Mouse (Mus musculus): ENCODE data around the gene Polr1d.

Polr1d gene

DNA sequence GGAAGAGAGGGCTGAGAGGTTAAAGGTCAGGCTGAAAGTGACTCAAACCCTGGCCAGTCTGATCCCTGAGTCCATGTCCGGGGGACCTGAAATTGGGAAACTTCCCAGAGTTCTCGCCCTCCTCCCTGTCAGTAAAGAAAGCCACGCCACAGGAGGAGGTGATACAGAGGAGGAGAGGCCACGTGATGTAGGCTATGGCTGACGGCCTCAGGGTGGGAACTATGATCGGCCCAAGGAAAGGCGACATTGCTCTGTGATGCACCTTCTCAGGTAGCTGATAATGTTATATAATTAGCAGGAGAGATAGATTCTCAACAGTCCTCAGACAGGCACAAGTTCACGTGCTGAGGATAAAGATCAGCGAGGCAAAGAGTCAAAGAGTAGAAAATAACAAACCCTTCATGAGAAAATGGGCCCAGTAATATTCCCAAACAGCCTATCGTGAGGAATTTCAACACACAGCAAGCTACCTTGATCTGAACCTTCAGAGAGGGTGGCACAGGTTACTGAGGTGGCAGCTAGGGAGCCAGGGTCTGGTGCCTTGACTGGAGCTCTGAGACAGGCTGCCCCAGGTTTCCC lies 20.0 kb upstream of the Polr1d start:
- DNase-seq, result no peak

DNA sequence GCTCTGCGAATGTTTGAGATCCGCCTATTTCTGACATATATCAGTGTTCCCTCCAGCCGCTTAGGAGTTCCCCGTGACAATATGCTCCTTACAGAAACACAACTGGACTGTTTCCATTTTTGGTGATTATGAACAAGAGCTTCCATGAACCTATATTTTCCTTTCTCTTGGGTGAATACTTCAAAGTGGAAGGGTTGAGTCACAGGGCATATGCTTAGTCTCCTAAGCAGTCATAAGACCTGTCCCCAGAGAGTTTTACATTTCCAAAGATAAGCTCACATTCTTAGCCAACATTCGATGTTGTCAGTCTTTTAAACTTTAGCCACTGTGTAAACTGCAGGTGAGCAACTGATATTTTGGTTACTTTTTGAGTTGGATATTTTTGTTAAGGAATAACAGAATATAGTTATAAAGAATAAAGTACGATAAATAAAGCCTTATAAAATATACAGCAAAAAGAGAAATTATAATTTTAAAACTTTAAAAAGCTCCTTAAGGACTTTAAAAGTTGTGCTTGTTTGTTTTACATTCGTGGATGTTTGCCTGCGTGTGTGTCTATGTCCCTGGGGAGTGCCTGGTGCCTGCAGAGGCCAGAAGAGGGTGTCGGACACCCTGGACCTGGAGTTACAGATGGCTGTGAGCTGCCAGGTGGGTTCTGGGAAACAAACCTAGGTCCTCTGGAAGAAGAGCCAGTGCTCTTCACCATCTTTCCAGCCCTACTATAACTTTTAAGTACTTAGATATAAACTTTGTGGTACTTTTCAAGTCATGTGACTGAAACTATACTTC lies 19.0 kb upstream of the Polr1d start:
- DNase-seq, result no peak

DNA sequence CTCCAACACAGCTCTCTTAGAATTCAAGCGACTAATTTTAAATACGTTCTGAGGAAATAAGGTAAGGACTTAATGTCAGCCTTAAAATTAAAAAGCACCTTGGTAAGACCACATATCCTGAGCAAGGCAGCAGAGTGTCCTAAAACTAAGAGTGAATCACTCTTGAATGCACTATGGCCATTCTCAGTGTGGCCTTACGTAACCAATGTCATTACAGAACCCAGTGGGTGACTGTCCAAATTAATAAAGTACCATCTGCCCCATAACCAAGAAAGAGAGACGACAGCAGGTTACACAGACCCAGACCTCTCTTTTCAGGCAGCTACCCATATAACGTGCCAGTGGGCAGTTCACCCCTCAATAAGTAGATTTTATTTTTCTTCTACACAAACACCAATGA lies 18.2 kb upstream of the Polr1d start:
- no peak for DNase-seq

DNA sequence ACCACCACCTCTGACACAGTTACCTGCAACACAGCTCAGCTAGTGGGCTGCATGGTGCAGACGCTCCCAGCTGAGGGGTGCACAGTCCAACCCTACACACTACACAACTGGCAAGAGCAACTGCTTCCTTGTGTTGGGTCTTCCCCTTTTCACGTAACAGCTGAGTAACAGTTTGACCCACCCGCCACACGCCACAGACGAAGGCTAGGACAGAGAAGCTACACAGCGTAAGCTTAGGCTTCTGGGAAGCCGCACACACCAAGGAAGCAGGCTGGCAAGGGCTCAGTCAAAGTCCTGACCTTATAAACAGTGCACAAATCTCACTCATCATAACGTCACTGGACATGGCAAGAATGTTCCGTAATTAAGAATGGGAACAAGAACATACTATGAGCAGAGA lies 17.5 kb upstream of the Polr1d start:
- DNase-seq, result no peak

DNA sequence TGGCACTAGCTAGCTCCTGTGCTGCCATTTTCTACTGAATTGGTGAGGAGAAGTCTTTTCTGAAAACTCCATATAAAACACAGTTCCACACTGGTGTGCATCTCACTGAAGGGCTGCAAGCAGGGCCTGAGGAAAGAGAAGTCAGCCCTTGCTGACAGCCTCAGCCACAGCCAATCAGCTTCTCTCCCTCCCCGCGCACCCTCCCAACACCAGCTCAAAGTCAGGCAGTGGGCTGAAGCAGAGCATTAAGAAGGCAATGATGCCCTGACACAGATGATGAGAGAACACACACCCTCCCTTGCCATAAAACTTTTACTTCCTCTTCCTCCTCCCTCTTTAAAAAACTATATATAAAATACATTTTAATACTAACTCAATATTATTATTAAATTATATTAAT lies 16.8 kb upstream of the Polr1d start:
- peak; percentile 23 to 29 for DNase-seq

DNA sequence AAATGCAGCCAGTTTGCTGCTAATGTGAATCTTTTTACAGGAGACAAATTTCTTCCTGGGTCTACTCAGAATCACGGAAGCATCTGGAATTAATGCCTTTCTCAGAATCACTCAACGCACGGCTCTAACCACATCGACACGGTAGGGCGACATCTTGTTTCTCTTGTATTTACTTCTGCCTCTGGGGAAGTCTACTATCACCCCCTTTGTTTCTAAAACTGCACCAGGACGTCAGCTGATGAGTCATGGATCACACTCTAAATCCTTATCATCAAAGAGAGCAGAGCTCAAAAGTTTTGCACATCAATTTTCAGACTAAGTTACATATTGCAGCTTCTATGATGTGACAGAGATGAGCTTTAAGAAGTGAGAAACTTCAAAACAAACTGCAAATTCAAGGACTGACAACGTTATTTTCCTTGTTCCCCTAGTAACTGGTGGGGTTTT lies 13.6 kb upstream of the Polr1d start:
- DNase-seq, result no peak

DNA sequence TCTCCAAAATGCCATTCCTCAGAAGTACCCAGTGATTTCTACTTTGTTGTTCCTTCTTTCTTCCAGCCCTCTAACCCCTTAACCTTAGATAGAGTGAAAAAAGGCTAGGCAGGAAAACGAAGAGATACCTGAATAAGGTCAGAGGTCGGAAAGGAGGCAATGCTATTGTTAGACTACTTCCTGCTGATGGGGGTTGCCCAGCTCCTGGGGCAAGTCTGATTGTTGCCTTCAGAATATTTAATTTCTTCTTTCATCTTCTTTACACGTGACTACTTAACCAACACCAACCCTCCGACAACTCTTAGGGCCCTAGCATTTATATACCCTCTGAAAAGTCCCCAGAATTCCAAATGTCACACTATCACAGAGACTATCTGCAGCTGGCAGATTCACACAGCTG lies 10.7 kb upstream of the Polr1d start:
- no peak for DNase-seq

DNA sequence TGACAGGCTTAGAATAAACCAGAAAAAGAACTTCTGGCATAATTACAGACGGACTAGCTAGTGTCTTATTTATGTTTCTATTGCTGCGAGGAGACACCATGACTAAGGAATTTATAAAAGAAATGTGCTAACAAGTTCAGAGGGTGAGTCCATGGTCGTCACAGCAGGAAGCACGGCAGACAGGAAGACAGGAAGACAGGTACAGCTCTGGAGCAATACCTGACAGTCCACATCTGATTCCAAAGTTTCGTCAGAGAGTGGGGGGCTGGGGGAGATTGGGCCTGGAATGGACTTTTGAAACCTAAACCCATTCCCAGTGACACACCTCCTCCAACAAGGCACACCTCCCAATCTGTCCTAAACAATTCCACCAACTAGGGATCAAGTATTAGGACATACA lies 9.9 kb upstream of the Polr1d start:
- no peak for DNase-seq

DNA sequence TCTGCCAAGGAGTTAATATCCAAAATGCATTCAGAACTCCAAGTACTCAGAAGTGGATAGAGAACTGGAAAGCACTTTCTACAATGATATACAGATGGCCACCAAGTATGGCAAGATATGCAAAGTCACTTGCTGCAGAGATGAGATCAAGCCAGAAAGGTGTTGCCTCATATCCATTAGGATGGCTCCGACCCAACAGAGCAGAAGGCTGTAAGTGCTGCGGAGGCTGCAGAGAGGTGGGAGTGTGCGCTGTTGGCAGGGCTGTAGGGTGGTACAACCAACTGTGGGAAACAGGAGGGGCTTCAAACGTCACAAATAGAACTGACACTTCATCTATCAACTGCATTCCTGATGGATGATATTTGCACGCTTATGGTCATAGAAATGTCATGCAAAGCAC lies 8.0 kb upstream of the Polr1d start:
- DNase-seq, result no peak

DNA sequence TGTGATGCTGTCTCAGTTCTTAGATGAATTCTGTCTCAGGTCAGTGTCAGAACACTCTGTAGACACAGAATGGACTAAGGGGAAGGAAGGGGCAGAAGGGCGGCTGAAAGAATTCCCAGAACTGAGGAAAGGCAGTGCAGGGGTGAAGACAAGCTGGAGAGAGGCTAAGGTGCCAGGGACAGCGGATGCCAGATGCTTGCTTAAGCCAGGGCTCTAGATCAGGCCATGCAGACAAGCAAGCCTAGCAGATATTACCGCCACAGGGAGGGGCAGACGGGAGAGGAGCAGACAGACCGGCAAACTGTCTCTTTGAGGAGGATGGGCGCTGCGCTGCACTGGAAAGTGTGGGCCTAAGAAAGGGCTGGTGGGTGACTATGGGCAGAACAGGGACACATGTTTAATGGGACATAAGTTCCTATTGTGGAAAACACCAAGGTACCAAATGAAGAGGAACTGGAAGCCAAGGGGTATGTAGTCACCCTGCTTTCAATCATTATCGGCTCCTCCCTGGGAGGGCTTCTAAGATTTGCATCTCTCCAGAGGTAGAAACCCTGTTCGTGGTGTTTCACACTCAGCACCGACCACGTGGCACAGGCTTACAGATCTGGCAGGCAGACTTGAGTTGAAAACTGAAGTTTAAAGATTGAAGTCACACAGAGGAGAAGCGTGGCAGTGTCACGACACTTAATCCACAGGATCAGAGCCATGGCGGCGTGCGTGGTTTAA lies 5.9 kb upstream of the Polr1d start:
- DNase-seq, result no peak

DNA sequence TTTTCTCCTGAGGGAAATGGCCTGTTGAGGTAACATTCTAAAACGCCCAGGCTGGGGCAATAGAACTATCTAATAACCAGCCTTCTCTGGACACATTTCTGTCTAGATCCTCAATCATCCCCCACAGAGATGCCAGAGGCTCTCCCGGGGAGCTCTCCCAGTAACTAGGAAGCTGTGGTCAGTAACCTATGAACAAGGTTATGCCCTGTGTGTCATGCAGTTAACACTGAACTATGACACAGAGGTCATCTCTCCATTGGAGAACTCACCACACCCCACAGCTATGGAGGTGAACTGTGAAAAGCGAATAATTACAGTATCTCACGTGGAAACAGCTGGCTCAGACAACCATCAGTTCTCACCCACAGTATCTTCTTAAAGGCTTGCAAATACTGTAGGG lies 5.0 kb upstream of the Polr1d start:
- no peak for DNase-seq

DNA sequence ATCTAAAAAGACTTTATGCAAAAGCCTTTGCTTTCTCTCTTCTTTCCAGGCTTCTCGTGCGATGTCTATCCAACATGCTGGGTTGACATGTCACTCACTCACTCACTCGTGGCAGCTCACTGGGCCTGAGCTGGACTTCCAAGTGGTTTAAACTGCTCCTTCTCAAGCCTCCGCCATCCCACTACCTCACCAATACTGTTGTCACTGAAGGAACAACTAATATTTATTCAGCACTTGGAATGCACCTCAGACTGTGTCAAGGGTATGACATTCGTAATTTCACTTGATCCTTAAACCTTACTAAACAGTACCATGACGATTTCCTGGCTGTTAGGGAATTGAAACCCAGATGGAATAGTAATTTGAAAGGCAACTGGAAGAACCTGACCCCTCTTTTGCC lies 3.0 kb upstream of the Polr1d start:
- no peak for DNase-seq

DNA sequence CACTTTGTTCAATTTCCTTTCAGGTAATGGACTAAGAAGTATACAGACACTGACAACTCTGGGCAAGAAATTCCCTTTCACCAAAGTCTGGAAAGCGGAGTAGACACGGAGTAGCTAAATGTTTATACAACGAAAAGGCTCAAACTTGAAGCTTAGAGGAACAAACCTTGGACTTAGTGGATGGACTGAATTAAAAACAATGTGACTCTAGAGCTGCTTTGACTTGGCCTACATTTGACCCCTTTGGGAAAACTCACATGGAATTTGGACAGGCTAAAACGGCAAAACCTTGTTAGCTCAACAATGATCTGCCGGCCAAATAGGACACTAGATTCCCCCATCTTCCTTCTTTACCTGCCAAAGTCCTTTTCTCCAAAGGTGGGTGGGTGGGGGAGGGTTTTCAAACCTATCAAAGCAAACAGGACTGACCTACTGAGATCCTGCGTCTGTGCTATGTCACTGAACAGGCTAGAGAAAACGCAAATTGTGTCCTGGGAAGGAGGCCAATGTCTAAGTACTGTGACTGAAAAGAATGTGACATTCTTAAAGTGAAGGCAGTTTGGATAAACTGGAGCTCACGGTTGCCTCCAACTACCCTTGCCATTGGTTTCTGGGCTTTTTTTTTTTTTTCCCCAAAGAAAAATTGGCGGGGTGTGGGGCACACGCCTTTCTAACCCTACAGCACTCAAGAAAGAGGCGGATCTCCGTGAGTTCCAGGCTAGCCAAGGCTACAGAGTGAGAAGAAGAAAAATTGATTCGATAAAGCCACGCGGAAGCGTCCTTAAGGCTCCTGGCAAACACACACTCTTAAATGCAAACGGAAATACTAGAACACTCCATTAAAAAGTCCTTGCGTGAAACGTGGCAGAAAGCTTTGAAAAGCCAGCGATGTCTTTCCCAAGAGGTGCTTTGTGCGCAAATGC lies 1.5 kb upstream of the Polr1d start:
- no peak for DNase-seq

DNA sequence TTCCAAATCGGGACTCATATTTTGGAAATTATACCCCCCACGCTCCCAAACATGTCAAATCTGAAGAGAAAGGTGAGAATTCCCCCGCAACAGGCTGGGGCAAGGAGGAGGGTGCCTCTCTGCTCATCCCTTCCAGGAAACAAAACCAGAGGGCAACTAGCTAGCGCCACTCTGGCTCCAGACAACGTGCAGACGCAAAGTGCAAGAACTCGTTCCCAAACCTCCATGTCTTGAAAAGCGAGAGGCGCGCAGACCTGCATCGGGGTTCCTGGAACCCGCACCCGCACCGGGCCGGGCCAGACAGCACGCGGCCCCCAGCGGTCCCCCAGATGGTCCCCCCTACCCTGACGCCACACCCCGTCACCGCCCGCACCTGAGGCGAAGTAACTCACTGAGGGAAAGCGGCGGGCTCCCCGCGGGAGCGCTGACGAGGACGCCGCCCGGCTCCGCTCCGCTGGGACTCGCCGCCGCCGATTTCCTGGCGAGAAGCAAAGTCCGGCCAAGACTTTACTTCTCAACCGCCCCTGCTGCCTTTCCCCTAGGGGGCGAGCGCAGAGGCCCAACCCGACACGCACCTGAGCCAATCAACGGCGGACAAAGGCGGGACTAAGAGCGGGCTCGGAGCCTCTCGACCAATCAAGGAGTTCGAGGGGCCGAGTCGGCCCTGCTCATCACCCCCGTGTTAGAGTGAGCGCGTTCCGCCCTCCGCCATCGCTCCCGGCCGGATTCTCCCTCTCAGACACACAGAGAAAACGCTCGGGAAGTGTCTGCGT lies 638 bp upstream of the Polr1d start, which contains the start of gene Lnx2:
Gene Lnx2, minus strand, starts transcription at position 561 of the 773 bp plus-strand sequence.
- peak; percentile 95 to 97 for DNase-seq

DNA sequence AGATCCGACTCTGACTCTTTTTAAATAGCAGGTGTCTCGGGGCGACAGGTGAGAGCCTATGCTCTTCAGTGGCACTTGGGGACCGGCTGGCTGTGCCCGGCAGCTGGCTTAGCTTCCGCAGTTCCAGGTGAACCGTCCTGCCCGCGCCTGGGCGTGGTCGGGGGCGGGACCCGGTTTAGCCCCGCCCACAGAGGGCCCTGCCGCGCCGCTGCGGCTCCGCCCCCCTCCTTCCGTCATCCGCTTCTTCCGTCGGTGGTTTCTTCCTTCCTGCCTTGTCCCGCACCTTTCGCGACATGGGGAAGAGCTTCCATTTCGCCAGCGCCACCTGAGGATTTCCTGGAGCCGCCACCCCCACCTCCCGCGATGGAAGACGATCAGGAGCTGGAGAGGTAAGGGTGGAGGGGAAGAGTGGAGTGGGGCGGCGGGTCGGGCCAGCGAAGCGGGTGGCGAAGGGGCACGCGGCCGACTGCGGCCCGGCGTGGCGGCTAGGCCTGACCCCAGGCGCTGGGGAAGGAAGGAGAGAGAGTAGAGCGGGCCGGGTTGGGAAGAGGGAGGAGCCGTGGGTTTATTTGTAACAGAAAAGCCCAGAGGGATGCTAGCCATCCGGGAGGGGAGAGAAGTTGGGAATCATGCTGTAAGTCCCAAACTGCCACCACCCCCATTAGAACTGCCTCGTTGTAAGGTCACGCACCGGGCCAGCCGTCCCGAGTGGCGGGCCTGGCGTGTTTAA lies 620 bp downstream of the Polr1d start:
- peak; percentile 89 to 91 for DNase-seq

DNA sequence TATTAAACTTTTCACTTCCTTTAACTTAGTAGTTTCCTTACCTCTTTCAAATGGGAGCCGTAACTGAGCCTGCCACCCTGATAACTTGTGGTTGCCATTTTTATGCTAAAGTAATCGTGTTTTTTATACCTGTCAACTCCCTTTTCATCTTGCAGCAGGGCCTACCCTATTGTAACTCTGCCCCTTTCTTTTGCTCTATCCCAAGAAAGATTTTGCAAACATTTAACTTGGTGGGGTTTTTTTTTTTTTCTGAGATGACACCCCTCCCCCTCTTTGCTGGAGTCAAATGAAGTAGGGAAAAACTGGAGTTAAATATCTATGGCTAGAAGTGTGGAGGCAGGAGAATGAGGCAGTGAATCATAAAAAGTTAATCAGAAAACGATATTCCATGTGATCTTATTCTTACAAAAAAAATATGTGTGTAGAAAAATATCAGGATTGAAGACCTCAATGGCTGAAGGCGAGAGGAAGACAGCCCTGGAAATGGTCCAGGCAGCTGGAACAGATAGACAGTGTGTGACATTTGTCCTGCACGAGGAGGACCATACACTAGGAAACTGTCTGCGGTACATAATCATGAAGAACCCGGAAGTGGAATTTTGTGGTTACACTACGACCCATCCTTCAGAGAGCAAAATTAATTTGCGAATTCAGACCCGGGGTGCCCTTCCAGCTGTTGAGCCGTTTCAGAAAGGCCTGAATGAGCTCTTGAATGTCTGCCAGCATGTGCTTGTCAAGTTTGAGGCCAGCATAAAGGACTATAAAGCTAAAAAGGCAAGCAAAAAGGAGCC lies 1.5 kb downstream of the Polr1d start:
- DNase-seq, result no peak

DNA sequence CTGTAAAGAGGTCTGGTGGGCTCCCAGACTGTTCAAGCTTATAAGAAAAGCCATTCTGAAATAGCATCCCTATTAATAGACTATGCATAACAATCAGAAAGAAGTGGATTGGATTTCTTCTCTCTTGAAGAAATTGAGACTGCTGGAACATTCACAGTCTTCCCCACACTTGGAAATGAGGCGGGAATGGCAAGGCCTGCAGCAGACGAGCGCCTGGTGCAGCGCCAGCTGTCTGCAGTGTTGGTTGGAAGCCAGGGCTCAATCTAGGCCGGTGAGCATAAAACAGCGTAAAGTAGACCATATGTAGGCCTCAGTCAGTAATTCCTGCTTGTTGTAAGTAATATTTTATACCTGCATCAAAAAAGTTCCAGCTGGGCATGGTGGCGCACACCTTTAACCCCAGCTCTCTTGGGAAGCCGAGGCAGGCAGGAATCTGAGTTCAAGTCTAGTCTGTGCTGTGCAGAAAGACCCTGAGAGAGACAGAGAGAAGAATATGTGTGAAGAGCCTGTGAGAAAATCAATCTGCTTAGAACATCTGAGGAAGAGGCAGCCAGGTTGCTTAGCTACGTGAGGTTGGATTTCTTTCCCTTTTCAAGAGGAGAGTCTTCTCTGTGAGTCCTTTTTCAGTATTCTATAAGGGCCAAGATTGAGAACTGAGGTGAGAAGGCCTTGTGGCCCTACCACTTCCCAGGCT lies 8.5 kb downstream of the Polr1d start:
- no peak for DNase-seq

DNA sequence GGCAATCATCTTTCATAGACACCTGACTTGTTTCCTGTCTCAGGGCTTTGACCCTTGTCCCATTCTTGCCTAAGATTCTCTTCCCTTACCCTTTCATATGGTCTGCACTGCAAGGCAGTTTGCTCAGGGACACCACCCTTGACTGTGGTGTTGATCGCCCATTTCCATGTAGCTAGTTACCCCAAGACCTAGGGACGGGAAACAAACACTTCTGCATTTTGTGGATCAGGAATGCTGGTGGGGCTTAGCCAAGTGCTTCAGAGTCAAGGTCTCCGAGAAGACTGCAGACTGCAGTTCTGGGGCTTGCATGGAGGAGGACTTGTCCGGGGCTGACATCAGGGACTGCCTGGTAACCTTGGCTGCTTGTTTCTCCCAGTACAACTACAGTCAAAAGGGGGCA lies 10.0 kb downstream of the Polr1d start:
- no peak for DNase-seq

DNA sequence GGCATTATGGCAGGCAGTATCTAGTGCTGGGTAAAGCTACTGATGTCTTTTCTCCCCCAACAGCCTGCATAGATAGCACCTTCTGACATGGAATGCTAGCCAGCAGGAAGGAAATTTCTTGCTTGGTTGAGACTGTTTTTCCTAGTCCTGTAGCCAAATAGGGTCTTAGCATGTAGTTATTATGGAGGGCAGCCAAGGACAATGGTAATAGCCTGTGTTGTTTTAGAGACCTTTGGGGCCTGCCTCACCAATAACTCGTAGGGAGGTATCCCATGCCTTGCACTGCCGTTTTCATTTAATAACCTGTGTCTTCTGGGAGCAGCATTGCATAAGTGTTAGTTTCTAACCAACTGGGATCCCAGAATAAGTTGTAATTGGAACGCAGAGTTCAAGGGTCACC lies 13.0 kb downstream of the Polr1d start:
- DNase-seq, result no peak
